Mouse (Mus musculus) right cerebral cortex, postnatal 25 days (tissue): ENCODE data around the gene Gm20388.
A peak's percentile ranks its signal among the peaks of the same experiment; 100 is the strongest.
"Not testable (repeated sequence)": the region's sequence is repeated elsewhere in the genome, so short reads cannot be mapped to it uniquely, and the experiment has no call there.

Source experiments
- DNase-seq: peaks from one replicate; pipeline ENCODE4 v3.0.0; 2022

The Gm20388 gene

GRCm38 (mm10) chr8:123278445-123278844 is 3367.8 kb downstream of the Gm20388 start:
- DNase-seq: no peak

GRCm38 (mm10) chr8:123279828-123280227 is 3369.2 kb downstream of the Gm20388 start:
- no peak for DNase-seq

GRCm38 (mm10) chr8:123280302-123281094 is 3369.9 kb downstream of the Gm20388 start:
- no peak for DNase-seq

- DNase-seq: not testable (repeated sequence)
These were observed 3372.4 kb downstream of the Gm20388 start for GRCm38 (mm10) chr8:123282994-123283393.

GRCm38 (mm10) chr8:123283991-123284390 is 3373.3 kb downstream of the Gm20388 start:
- DNase-seq: no peak

- no peak for DNase-seq
These were observed 3373.9 kb downstream of the Gm20388 start for GRCm38 (mm10) chr8:123284493-123284892.

- DNase-seq: no peak
These were observed 3376.7 kb downstream of the Gm20388 start for GRCm38 (mm10) chr8:123287362-123287761.

- no peak for DNase-seq
These were observed 3379.5 kb downstream of the Gm20388 start for GRCm38 (mm10) chr8:123290166-123290565.

GRCm38 (mm10) chr8:123290679-123291078 is 3380.0 kb downstream of the Gm20388 start:
- DNase-seq: no peak

- no peak for DNase-seq
These were observed 3381.1 kb downstream of the Gm20388 start for GRCm38 (mm10) chr8:123291716-123292115.

GRCm38 (mm10) chr8:123292281-123292680 is 3381.6 kb downstream of the Gm20388 start:
- no peak for DNase-seq

- DNase-seq: no peak
These were observed 3382.1 kb downstream of the Gm20388 start for GRCm38 (mm10) chr8:123292785-123293184.

- DNase-seq: no peak
These were observed 3387.7 kb downstream of the Gm20388 start for GRCm38 (mm10) chr8:123298301-123298700.

- no peak for DNase-seq
These were observed 3398.1 kb downstream of the Gm20388 start for GRCm38 (mm10) chr8:123308738-123309137.

GRCm38 (mm10) chr8:123317781-123318466 is 3407.3 kb downstream of the Gm20388 start:
- DNase-seq: no peak

- DNase-seq: peak; percentile 89
These were observed 3407.8 kb downstream of the Gm20388 start, which contains the start of gene Fanca for GRCm38 (mm10) chr8:123318467-123318911. Gene Fanca, minus strand, starts transcription at chr8:123318576.

GRCm38 (mm10) chr8:123319522-123320164 is 3409.0 kb downstream of the Gm20388 start:
- no peak for DNase-seq

GRCm38 (mm10) chr8:123328552-123328951 is 3417.9 kb downstream of the Gm20388 start:
- no peak for DNase-seq

- DNase-seq: no peak
These were observed 3418.7 kb downstream of the Gm20388 start for GRCm38 (mm10) chr8:123329350-123329749.

- DNase-seq: no peak
These were observed 3419.3 kb downstream of the Gm20388 start for GRCm38 (mm10) chr8:123329961-123330360.

- DNase-seq: no peak
These were observed 3420.1 kb downstream of the Gm20388 start for GRCm38 (mm10) chr8:123330701-123331100.

- no peak for DNase-seq
These were observed 3420.7 kb downstream of the Gm20388 start for GRCm38 (mm10) chr8:123331301-123331700.

GRCm38 (mm10) chr8:123331810-123332209 is 3421.2 kb downstream of the Gm20388 start:
- no peak for DNase-seq
